Mouse (Mus musculus): Measurements from ENCODE around the gene Mesp2.
A peak's percentile ranks its signal among the peaks of the same experiment; 100 is the strongest.
"Not testable (repeated sequence)": the region's sequence is repeated elsewhere in the genome, so short reads cannot be mapped to it uniquely, and the experiment has no call there.

The Mesp2 gene

DNA sequence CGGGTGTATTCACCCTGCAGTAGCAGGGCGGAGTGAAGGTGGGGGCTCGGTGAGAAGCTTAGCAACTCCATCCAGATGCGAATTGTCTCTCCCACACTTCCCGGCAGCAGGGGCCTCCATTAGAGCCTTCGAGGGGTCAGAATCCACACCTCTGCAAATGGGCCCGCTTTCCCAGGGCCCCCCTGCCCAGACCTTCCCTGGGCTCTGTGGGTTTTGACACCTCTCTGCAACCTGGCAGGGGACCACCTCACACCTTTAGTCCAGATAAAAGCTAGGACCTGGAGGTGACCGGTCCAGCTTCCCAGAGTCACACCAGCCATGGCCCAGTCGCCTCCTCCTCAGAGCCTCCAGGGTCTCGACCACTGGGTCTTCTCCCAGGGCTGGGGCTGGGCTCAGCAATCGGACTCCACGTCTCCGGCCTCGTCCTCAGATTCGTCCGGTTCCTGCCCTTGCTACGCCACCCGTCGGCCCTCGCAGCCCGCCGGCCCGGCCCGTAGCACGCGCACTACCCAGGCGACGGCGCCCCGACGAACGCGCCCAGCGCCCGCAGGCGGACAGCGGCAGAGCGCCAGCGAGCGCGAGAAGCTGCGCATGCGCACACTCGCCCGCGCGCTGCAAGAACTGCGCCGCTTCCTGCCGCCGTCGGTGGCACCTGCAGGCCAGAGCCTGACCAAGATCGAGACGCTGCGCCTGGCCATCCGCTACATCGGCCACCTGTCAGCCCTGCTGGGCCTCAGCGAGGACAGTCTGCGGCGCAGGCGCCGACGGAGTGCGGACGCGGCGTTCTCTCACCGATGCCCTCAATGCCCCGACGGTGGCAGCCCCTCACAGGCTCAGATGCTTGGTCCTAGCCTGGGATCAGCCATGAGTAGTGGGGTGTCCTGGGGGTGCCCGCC is at the start of gene Mesp2:
Gene Mesp2 (plus strand): TSS at position 117 of the 896 bp plus-strand sequence.
- DNase-seq (ENCODE audit: low spot score) = peak; percentile 83

DNA sequence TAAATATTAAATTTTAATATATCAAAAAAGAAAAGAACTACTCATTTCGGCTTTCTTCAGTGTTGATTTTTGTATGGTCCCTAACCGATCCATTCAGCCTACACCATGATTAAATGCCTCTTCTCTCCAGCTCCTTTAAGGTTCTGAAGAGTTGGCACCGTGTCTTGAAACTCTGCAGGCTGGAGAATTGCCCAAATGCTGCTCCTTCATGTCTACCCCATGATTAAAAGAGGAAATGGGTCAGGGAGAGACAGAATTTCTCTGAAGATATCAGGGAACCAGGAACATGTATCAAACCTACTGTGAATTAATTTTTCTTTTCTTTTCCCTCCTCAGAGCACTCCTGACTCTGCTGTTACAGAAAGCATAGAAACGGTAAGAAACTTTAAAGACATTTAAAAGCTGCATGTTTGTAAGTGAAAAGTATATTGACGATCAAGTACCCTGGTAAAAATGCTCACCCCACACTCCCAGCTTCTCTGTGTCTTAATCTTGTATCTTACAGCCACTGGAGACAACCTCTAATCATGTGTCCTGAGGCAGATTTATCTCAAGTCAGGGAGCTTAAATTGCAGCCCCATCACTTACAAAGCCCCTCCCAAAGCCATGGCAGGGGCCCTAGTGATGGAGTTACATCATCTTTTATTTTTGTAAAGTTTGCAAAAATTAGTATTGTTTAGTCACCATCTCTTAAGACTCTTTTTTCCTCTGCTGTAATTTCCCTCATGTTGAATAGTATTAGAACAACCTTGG is 49.2 kb upstream of the Mesp2 start:
- DNase-seq (ENCODE audit: low spot score) = no peak

- no peak for DNase-seq (ENCODE audit: low spot score)
Measured at GRCm38 (mm10) chr7:79762106-79762505, 48.4 kb upstream of the Mesp2 start.

DNA sequence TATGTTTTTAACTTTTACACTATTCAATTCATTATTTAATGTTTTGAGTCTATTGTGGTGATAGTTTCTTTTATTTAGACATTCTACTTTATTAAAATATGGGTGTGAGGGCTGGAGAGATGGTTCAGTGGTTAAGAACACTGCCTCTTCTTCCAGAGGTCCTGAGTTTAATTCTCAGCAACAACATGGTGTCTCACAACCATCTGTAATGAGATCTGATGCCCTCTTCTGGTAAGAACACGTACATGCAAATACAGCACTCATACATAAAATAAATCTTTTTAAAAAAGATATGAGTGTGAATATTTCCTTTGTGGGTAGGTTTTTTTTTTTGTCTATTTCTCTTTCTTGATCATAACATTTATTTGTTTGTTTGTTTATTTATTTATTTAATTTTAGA is 44.5 kb upstream of the Mesp2 start:
- no peak for DNase-seq (ENCODE audit: low spot score)

GRCm38 (mm10) chr7:79769664-79770063 is 40.9 kb upstream of the Mesp2 start:
- no peak for DNase-seq (ENCODE audit: low spot score)

DNA sequence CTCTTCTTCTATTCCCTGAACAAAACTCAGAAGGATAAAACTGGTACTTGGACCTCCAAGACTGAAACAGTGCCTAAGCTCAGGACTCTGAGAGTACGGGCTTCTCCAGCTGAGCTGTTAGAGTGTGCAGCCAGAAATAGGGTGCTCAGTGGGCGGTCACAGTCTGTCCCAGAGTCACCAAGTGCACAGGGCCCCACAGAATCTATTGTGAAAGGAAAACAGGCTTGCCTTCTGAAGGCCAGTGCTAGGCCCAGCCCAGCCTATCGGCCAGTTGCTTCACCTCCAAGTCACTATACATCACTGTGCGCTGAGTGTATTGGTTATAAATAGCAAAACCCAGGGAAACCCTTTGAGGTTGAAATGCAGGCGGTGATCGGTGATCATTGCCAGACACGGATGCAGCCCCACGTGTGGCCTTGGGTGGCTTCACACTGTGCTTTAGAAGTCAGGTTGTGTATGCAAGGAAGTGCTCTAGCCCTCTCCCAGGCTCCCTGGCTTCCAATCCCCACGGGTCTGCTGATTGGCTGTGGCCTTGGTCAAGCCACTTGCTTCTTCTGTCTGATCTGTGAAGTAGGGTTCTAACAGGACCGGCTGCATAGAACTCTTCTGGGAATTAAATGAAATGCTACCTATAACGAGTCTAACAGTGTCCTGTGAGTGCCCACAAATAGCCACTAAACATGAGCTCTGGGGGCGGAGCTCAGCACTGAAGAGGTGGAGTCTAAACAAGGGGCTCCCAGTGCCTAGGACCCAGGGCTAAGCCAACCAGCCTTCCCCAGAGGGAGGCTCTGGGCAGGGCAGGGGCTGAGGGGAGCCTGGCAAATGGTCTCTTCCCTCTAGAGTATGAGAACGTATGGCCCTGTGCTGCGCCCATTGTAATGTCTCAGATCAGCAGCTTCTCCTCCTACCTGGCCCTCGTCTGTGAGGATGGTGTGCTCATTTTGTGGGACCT is 38.7 kb upstream of the Mesp2 start:
- DNase-seq (ENCODE audit: low spot score) = no peak

DNA sequence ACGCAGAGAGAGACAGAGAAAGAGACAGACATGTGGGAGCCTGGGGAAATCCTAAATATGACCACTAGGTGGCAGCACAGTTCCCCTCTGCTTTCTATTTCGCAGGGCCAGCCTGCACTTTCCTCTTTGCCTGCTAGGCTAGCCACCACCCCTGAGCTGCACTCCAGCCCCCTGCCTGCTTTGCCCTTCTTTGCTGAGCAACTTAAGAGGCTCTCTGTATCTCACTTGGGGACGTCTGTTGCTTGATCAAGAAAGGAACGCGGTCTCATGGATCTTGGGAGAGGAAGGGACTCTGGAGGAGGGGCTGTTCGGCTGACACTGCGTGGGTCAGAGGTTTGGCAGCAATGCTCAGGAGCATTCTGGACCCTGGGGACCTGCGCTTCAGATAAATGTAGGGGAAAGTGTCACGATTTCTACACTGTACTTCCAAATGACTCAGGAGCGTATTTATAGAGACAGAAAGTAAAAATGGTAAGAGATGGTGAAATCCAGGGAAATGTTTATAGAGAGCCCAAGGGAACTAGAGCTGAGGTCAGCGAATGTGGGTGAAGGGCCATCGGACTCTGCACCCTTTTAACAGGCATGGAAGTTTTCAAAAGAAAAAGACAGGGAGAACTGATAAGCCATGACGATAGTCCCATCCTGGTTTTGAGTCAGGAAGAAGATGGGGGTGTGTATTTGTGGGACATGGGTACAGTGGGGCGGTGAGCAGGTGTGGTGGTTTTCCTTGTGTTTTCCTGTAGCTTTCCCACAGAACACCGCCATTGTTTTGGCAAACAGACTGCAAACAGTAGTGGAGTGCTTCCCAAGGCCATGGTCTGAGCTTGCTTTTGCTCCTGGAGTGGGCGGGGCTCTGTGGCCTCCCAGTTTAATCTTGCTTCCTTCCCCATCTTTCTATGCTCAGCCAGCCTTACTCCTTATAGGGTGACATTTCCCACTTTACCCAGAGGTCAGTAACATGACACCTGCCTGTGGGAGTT is 29.6 kb upstream of the Mesp2 start:
- peak; percentile 74 for DNase-seq (ENCODE audit: low spot score)

DNA sequence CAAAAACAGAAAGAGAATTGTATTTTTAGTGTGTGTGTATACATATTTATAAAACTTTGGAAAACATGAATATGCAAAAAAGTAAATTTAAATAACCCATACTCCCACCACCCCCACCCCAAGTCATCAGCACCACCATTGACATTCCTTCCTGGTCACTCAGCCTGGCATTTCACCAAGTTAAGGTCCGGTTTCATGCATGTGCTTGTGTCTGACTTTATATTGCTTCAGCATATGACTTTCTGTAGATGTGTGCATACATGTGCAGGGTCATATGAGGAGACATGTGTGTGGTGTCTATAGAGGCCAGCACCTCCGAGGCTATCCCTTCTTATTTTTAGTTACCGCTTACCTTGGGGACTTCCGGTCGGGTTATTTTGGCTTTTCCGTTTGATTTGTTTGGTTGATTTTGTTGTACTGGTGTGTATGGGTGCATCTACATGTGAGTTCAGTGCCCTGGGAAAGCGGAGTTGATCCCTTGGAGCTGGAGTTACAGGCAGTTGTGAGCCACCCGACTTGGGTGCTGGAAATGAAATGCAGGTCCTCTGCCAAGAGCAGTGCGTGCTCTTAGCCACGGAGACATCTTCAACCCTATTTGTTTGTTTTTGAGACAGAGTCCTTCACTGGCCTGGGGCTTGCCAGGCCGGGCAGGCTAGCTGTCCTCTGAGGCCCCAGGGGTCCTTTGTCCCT is 28.6 kb upstream of the Mesp2 start:
- DNase-seq (ENCODE audit: low spot score) = no peak

DNA sequence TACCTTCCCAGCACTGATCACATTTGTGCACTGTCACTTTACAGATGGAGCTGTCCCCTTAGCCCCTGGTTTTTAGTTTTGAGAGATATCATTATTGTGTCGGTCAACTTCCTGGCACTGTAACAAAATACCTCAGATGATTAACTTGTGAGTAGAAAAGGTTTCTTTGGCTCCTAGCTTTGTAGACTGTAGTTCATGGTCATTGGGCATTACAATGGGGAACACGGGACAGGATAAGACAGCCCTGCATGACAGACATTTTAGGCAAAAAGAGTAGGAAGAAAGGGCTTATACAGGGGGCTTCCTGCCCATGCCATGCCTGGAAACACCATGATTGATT is 28.0 kb upstream of the Mesp2 start:
- DNase-seq (ENCODE audit: low spot score) = no peak

- DNase-seq (ENCODE audit: low spot score) = peak; percentile 52
Measured at GRCm38 (mm10) chr7:79786295-79786694, 24.2 kb upstream of the Mesp2 start.

DNA sequence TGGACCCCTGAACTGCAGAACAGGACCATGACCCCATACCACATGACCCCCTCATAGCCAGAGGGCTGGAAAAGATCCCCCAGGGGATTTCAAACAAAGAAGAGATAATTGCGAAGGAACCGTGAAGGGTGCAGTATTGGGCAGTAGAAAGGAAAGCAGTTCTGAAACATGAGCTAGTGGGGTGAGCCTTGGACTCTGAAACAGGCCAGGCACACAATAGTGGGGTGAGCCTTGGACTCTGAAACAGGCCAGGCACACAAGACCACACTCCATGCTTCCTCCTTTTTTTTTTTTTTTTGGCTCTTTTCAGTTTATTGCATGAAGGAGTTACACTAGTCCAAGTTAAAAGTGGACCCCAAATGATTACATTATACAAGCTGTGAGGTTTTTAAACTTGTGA is 20.7 kb upstream of the Mesp2 start:
- not testable (repeated sequence) for DNase-seq (ENCODE audit: low spot score)

DNA sequence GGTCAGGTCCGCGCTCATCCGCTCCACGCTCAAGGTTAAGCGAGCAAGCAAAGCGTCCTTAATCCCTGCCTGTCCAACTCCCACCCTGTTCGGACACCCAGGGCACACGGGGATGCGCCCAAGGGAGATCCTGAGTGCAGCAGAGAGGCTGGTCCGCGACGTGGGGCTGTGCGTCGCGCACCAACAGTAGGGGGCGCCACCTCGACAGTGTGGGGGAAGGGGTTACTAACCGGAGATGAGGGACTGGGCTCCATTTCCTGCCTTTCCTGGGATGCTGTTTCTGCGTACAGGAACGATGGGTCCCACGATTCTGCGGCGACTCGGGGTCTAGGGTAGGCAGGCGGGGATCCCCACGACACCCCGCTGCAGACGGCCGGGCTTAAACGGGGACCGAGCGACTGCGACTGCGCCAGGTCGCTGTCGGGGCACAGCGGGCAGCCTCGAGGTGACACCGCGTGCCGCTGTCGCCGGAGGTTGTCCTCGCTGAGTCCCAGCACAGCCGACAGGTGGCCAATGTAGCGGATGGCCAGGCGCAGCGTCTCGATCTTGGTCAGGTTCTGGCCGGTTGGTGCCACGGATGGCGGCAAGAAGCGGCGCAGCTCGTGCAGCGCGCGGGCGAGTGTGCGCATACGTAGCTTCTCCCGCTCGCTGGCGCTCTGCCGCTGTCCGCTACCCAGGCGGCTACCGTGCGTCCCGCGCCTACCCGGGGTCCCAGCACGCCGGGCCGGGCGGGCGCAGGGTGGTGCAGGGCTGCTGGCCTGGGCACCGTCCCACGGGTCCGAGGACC is 17.7 kb upstream of the Mesp2 start:
- peak; percentile 43 for DNase-seq (ENCODE audit: low spot score)

- DNase-seq (ENCODE audit: low spot score) = no peak
Measured at GRCm38 (mm10) chr7:79793688-79794087, 16.8 kb upstream of the Mesp2 start, which contains the start of gene Mesp1. Mesp1 (minus strand) TSS chr7:79793788.

DNA sequence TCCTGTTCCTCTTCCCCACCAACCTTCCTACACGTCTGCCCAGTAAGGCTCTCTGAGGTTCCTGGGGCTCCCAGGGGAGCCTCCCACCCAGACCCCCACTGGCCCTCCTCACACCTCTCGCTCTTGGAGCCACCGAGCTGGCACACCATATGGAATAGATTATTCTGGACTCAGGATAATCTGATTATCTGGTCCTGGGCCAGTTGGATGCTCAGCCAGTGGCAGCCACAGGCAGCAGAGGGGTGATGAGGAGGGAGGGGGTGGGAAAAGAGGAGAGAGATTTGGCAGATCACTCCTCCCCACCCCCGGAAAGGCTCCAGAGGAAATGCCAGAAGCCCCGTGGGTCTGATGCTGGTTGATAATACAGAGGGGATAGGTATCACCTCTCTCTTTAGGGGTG is 11.9 kb upstream of the Mesp2 start:
- no peak for DNase-seq (ENCODE audit: low spot score)

GRCm38 (mm10) chr7:79799048-79799447 is 11.5 kb upstream of the Mesp2 start:
- DNase-seq (ENCODE audit: low spot score) = peak; percentile 76

GRCm38 (mm10) chr7:79799506-79799905 is 11.0 kb upstream of the Mesp2 start:
- no peak for DNase-seq (ENCODE audit: low spot score)

GRCm38 (mm10) chr7:79800336-79800735 is 10.2 kb upstream of the Mesp2 start:
- DNase-seq (ENCODE audit: low spot score) = no peak

DNA sequence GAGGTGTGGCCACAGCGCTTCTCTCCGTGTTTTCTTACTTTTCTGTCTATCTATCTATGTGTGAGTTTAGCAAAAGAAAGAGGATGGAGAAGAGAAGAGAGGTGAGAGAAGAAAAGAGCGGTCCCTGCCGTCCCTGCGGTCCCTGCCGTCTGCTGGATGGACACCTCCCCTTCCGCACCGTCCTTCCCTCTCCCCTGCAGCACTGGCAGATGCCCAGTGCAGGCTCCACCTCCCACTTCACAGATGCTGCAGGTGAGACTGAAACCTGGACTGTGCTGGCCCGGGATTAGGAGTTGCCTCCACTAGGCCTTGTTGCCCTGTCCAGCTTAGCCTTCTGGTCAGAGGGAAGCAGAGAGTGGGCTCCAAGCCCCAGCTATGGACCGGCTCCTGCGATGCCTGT is 9.1 kb upstream of the Mesp2 start:
- no peak for DNase-seq (ENCODE audit: low spot score)

DNA sequence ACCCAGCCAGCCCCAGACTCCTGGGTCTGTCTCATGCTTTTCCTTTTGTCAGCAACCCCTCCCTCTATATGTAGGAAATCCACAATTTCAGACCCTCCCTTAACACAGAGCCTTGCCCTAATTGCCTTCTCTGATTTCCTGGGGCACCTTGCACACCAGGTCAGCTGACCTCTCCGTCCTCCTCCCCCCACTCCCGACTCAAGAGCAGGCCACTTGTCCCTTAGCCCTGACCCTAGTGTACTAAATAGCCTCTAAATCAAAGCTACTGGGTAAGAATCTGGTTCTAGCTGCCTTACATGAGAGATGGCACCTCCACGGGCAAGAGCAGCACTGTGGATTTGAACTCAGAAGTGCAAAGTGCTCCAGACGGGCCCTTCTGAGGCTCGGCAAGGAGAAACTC is 8.5 kb upstream of the Mesp2 start:
- no peak for DNase-seq (ENCODE audit: low spot score)

Data from ovary, postnatal 36 days (tissue).